Mouse (Mus musculus) spleen, adult 2 months (tissue): ENCODE results near the gene Gm49630. TPM values are rescaled to one million over a fixed set of nuclear protein-coding genes. Genes with fewer than 3 reads are reported as not detected.
A peak's percentile ranks its signal among the peaks of the same experiment; 100 is the strongest.
"Not testable (repeated sequence)": the region's sequence is repeated elsewhere in the genome, so short reads cannot be mapped to it uniquely, and the experiment has no call there.

Experiments
- DNase-seq, 2 experiments: peaks; one replicate each; pipeline versions ENCODE4 v3.0.0 to v3.0.0-alpha.2; 2012 to 2021; ENCODE audit warnings: low spot score in 2 of 2, low read depth in 1 of 2
- H3K27ac ChIP-seq: fragments of 200-500 bp; 2 replicates; pipeline ENCODE4 v1.5.1; 2012; ENCODE audit warnings: low read length, inconsistent platforms; ENCODE audit not compliant: insufficient read depth
- H3K27me3 ChIP-seq: fragments of 200-500 bp; 2 replicates; pipeline ENCODE4 v1.6.1; 2012; ENCODE audit warnings: mild to moderate bottlenecking, moderate library complexity, low read length, inconsistent platforms; ENCODE audit not compliant: control insufficient read depth, insufficient read depth
- H3K36me3 ChIP-seq: fragments of 200-500 bp; 2 replicates; pipeline ENCODE4 v1.6.1; 2012; ENCODE audit warnings: mild to moderate bottlenecking, low read length, inconsistent platforms; ENCODE audit not compliant: control insufficient read depth, insufficient read depth
- H3K4me1 ChIP-seq: fragments of 200-500 bp; 2 replicates; pipeline ENCODE4 v1.6.1; 2011; ENCODE audit warnings: inconsistent platforms; ENCODE audit not compliant: control insufficient read depth, insufficient read depth, insufficient read length
- H3K4me3 ChIP-seq: fragments of 200-500 bp; 2 replicates; pipeline ENCODE4 v1.5.1; 2011; ENCODE audit warnings: mild to moderate bottlenecking, inconsistent platforms; ENCODE audit not compliant: insufficient read depth, insufficient read length; ENCODE audit errors: extremely low read depth
- WGBS: fragments of 180-500 bp; shearing (Covaris S2); methylation state at CpG from one replicate; pipeline ENCODE4 v1.1.7; 2018; 5-methylcytosine and 5-hydroxymethylcytosine counted together
- polyA plus RNA-seq: library from polyadenylated mRNA; depleted of rRNA; stranded (reverse); fragments of >200 nt; gene quantifications from 2 replicates; pipeline ENCODE4 v1.2.3, GENCODE M21; 2012; rRNA removed

Gm49630 gene
- polyA plus RNA-seq = not detected in 2 replicates

GRCm38 (mm10) chr17:7371879-7372278 is at the start of gene Gm49630:
Gene Gm49630, minus strand, starts transcription at chr17:7371979.
- H3K4me1 ChIP-seq, H3K36me3 ChIP-seq, H3K27me3 ChIP-seq, H3K27ac ChIP-seq, H3K4me3 ChIP-seq, DNase-seq: not testable (repeated sequence)
- WGBS = 100% methylated on average over 1 of the region's 5 CpGs

GRCm38 (mm10) chr17:7420191-7420973 is 48.6 kb upstream of the Gm49630 start:
- DNase-seq = not testable (repeated sequence)
- WGBS = 3% methylated on average over 2 of the region's 3 CpGs

GRCm38 (mm10) chr17:7414601-7415310 is 43.0 kb upstream of the Gm49630 start:
- 93% methylated on average over 8 of the region's 9 CpGs for WGBS
- not testable (repeated sequence) for H3K27me3 ChIP-seq, H3K27ac ChIP-seq, H3K4me3 ChIP-seq, H3K4me1 ChIP-seq, H3K36me3 ChIP-seq, DNase-seq

More at GRCm38 (mm10) chr17:7420191-7420973, 48.6 kb upstream of the Gm49630 start:
- not testable (repeated sequence) for H3K36me3 ChIP-seq, H3K4me1 ChIP-seq, H3K27ac ChIP-seq, H3K27me3 ChIP-seq, H3K4me3 ChIP-seq

- H3K4me3 ChIP-seq, H3K27ac ChIP-seq, H3K27me3 ChIP-seq, DNase-seq, H3K36me3 ChIP-seq, H3K4me1 ChIP-seq: not testable (repeated sequence)
- WGBS = 82% methylated on average over 8 of the region's 8 CpGs
Measured at GRCm38 (mm10) chr17:7413336-7413735, 41.6 kb upstream of the Gm49630 start.

GRCm38 (mm10) chr17:7399770-7400169 is 28.0 kb upstream of the Gm49630 start:
- not testable (repeated sequence) for H3K4me3 ChIP-seq, H3K4me1 ChIP-seq, H3K36me3 ChIP-seq, DNase-seq, H3K27me3 ChIP-seq, H3K27ac ChIP-seq
- 74% methylated on average over 6 of the region's 6 CpGs for WGBS

GRCm38 (mm10) chr17:7398198-7398847 is 26.5 kb upstream of the Gm49630 start:
- not testable (repeated sequence) for H3K4me3 ChIP-seq, H3K27ac ChIP-seq, H3K27me3 ChIP-seq, H3K36me3 ChIP-seq, H3K4me1 ChIP-seq
- peak in 1 of 2 experiments; percentile 0 for DNase-seq
- 26% methylated on average over 6 of the region's 6 CpGs for WGBS

- H3K4me1 ChIP-seq, H3K36me3 ChIP-seq, H3K4me3 ChIP-seq, DNase-seq, H3K27me3 ChIP-seq, H3K27ac ChIP-seq: not testable (repeated sequence)
- WGBS = 89% methylated on average over 13 of the region's 13 CpGs
Measured at GRCm38 (mm10) chr17:7397079-7397478, 25.3 kb upstream of the Gm49630 start.

GRCm38 (mm10) chr17:7396288-7396687 is 24.5 kb upstream of the Gm49630 start:
- H3K4me3 ChIP-seq, H3K27ac ChIP-seq, H3K27me3 ChIP-seq, DNase-seq, H3K4me1 ChIP-seq, H3K36me3 ChIP-seq: not testable (repeated sequence)
- no CpG with 5 or more reads among the region's 2 CpGs for WGBS

- not testable (repeated sequence) for H3K4me3 ChIP-seq, H3K4me1 ChIP-seq, DNase-seq, H3K27ac ChIP-seq, H3K36me3 ChIP-seq, H3K27me3 ChIP-seq
- WGBS = 86% methylated on average over 8 of the region's 8 CpGs
Measured at GRCm38 (mm10) chr17:7395671-7396070, 23.9 kb upstream of the Gm49630 start.

- not testable (repeated sequence) for H3K36me3 ChIP-seq, H3K4me1 ChIP-seq, H3K4me3 ChIP-seq, H3K27me3 ChIP-seq, DNase-seq, H3K27ac ChIP-seq
- WGBS = 93% methylated on average over 7 of the region's 7 CpGs
Measured at GRCm38 (mm10) chr17:7395116-7395515, 23.3 kb upstream of the Gm49630 start.
